In the genomic region with DNA sequence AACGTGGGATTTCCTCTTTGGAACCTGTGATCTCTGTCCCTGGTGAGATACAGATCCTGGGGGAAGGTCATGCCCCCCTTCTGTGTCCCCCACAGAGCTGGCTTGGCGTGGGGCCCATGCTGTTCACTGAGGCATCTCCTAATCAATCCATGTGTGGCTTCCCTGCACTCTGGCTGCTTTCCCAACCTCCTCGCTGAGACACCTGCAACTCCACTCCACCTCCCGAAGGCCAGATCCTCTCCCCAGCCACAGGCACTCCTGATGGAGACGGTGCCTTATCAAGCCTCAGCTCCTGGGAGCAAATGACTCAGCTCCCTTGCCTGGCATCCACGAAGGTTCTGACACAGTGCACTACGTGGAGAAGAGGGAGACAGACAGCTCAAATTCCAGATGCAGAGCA, we compare ENCODE assay signal across 14 mouse cellular contexts. TPM values are rescaled to one million over a fixed set of nuclear protein-coding genes. Genes with fewer than 3 reads are reported as not detected.
DNase-seq lines count a peak whose midpoint lies in the region; ATAC-seq lines count a peak whose summit lies in the region.
"Had no signal": no experiment of that assay in that cellular context is flagged by ENCODE, and none has a peak within 500 bp of the region (broad histone marks: within the 10 kb centered on the region; RNA-seq: fewer than 3 reads in every experiment).

No protein-coding gene starts in this region.

- H3K4me3 ChIP-seq in forebrain, embryonic 10.5 days: no peak overlapping the region
- H3K4me3 ChIP-seq in forebrain, embryonic 13.5 days: no peak overlapping the region
- H3K4me3 ChIP-seq: erythroblast, embryonic 14.5 days; liver, embryonic 12.5 days had no signal

- no peak for DNase-seq in forebrain, embryonic 10.5 days (ENCODE audit: extremely low spot score, low spot score)
- peak; percentile 4 for DNase-seq in retina, adult 2 months (ENCODE audit: low read depth, low spot score)
- DNase-seq in retina, embryonic 14.5 days (ENCODE audit: low spot score): no peak
- peak; percentile 42 to 46 for DNase-seq in kidney, adult 8-10 months
- peak; percentile 6 for DNase-seq in retina, postnatal 7 days (ENCODE audit: low read depth, low spot score)
- no peak for DNase-seq in spleen, postnatal 10 days (ENCODE audit: low spot score in 2 of 2)
- no peak for DNase-seq in layer of hippocampus, postnatal 25 days (ENCODE audit: extremely low spot score in 1 of 2, low spot score in 1 of 2)
- DNase-seq: gastrocnemius, postnatal 36 days had no signal

- 0 out of 2 replicates have a peak, but pooled peaks cover 5% of the 10 kb centered on the region for H3K4me1 ChIP-seq in forebrain, embryonic 10.5 days
- H3K4me1 ChIP-seq in forebrain, embryonic 13.5 days: peaks cover 7% of the 10 kb centered on the region
- H3K4me1 ChIP-seq: liver, embryonic 12.5 days had no signal

- no peak for ATAC-seq in forebrain, embryonic 13.5 days
- ATAC-seq: liver, embryonic 12.5 days had no signal

- H3K9ac ChIP-seq in forebrain, embryonic 13.5 days: no peak overlapping the region
- H3K9ac ChIP-seq: liver, embryonic 12.5 days had no signal

- H3K4me2 ChIP-seq in forebrain, embryonic 13.5 days: no peak overlapping the region
- H3K4me2 ChIP-seq: liver, embryonic 12.5 days had no signal

- H3K27me3 ChIP-seq in forebrain, embryonic 10.5 days (ENCODE audit: poor library complexity, severe bottlenecking): no peaks in the 10 kb centered on the region
- H3K27me3 ChIP-seq in forebrain, embryonic 13.5 days: no peaks in the 10 kb centered on the region
- H3K27me3 ChIP-seq: liver, embryonic 12.5 days had no signal

- no peaks in the 10 kb centered on the region for H3K9me3 ChIP-seq in forebrain, embryonic 10.5 days
- H3K9me3 ChIP-seq in forebrain, embryonic 13.5 days (replicated peaks): no peaks in the 10 kb centered on the region
- H3K9me3 ChIP-seq: liver, embryonic 12.5 days had no signal

- H3K36me3 ChIP-seq in forebrain, embryonic 10.5 days (replicated peaks): no peaks in the 10 kb centered on the region
- H3K36me3 ChIP-seq in forebrain, embryonic 13.5 days (ENCODE audit: poor library complexity, severe bottlenecking): no peaks in the 10 kb centered on the region
- H3K36me3 ChIP-seq: liver, embryonic 12.5 days had no signal

- WGBS in forebrain, embryonic 10.5 days: 45% methylated on average over 7 of the region's 7 CpGs
- WGBS in forebrain, embryonic 13.5 days: 39% methylated on average over 7 of the region's 7 CpGs

- H3K27ac ChIP-seq in forebrain, embryonic 10.5 days: 0 out of 2 replicates have a peak overlapping the region, but pooled peaks have one; percentile 25
- H3K27ac ChIP-seq in forebrain, embryonic 13.5 days: no peak overlapping the region
- H3K27ac ChIP-seq: liver, embryonic 12.5 days had no signal

RNA-seq across cellular contexts. Expression of a gene that starts 58.6 kb away (rescaled TPM):
- polyA plus RNA-seq in forebrain, embryonic 10.5 days (2016; fragmentation: Nextera tagmentation; extraction: Ambion mirVana): 0.07 and 0.46 TPM in 2 replicates
- polyA plus RNA-seq in forebrain, embryonic 13.5 days (2015; fragmentation: Nextera tagmentation; extraction: Ambion mirVana): 3.4 and 4.3 TPM in 2 replicates
- total RNA-seq in layer of hippocampus, postnatal 25 days (2021): 10 to 100 TPM; 54.1 to 67.3 TPM
- total RNA-seq: common myeloid progenitor, adult 5-6 weeks; gastrocnemius, postnatal 36 days had no signal
- polyA plus RNA-seq: C2C12; erythroblast, embryonic 14.5 days; liver, embryonic 12.5 days; testis, adult 2 months had no signal

Comparison
In these comparisons a context has a peak if more than half of its experiments do, and no peak if none do; other contexts are left out.
1. DNase-seq: peak in retina, adult 2 months (single experiment), kidney, adult 8-10 months (2 of 2) and retina, postnatal 7 days (single experiment); none in forebrain, embryonic 10.5 days (single experiment), retina, embryonic 14.5 days (single experiment), spleen, postnatal 10 days (0 of 2) and layer of hippocampus, postnatal 25 days (0 of 2).